Mouse (Mus musculus) liver, embryonic 15.5 days (tissue): Measurements from ENCODE around the gene Rex1bd. TPM values are rescaled to one million over a fixed set of nuclear protein-coding genes. Genes with fewer than 3 reads are reported as not detected.

Experiments
- ATAC-seq: fragments of 200-750 bp; cut with Nextera tagmentation; 2 replicates; pipeline ENCODE4 v1.8.0; 2017; ENCODE audit warnings: moderate number of reproducible peaks, mild to moderate bottlenecking, moderate library complexity; ENCODE audit not compliant: insufficient read depth
- H3K27ac ChIP-seq: fragments of 300-500 bp; sonication (generic); replicated peaks from 2 replicates; pipeline ENCODE4 v1.5.1; 2015; ENCODE audit warnings: mild to moderate bottlenecking, inconsistent platforms
- H3K27me3 ChIP-seq: fragments of 300-500 bp; sonication (generic); 2 replicates; pipeline ENCODE4 v1.6.1; 2015; ENCODE audit warnings: mild to moderate bottlenecking, inconsistent platforms
- H3K36me3 ChIP-seq: fragments of 300-500 bp; sonication (generic); replicated peaks from 2 replicates; pipeline ENCODE4 v1.6.1; 2015; ENCODE audit warnings: moderate library complexity, mild to moderate bottlenecking, inconsistent platforms
- H3K4me1 ChIP-seq: fragments of 300-500 bp; sonication (generic); replicated peaks from 2 replicates; pipeline ENCODE4 v1.6.1; 2015; ENCODE audit warnings: inconsistent platforms
- H3K4me2 ChIP-seq: fragments of 300-500 bp; sonication (generic); 2 replicates; pipeline ENCODE4 v1.6.1; 2015; ENCODE audit warnings: moderate library complexity, mild to moderate bottlenecking, inconsistent platforms
- H3K4me3 ChIP-seq: fragments of 300-500 bp; sonication (generic); replicated peaks from 2 replicates; pipeline ENCODE4 v1.5.1; 2015; ENCODE audit warnings: mild to moderate bottlenecking, inconsistent platforms
- H3K9ac ChIP-seq: fragments of 300-500 bp; sonication (generic); 2 replicates; pipeline ENCODE4 v1.6.1; 2015; ENCODE audit warnings: moderate library complexity, mild to moderate bottlenecking, inconsistent platforms
- H3K9me3 ChIP-seq: fragments of 300-500 bp; sonication (generic); replicated peaks from 2 replicates; pipeline ENCODE4 v1.6.1; 2016; ENCODE audit warnings: inconsistent platforms
- WGBS: fragments of 180-500 bp; shearing (Covaris S2); methylation state at CpG from one replicate; pipeline ENCODE4 v1.1.7; 2015; ENCODE audit warnings: mixed read lengths; ENCODE audit not compliant: insufficient replicate concordance; 5-methylcytosine and 5-hydroxymethylcytosine counted together
- polyA plus RNA-seq: library from polyadenylated mRNA; unstranded; fragments of >200 nt; fragmentation: Nextera tagmentation; extraction: Ambion mirVana; gene quantifications from 2 replicates; pipeline ENCODE4 v1.2.1, GENCODE M21; 2015

Gene Rex1bd
- polyA plus RNA-seq, 1 experiment from 2014 or later: 60.5 TPM

- no peak overlapping the region for H3K27ac ChIP-seq
- no peaks in the 10 kb centered on the region for H3K9me3 ChIP-seq
- 3% methylated on average over 14 of the region's 14 CpGs for WGBS
- peaks cover 30% of the 10 kb centered on the region for H3K4me1 ChIP-seq
- peaks cover 100% of the 10 kb centered on the region for H3K27me3 ChIP-seq
- no peak for ATAC-seq
- H3K9ac ChIP-seq: no peak overlapping the region
- H3K36me3 ChIP-seq: no peaks in the 10 kb centered on the region
- peak overlapping the region; percentile 54 for H3K4me2 ChIP-seq
- H3K4me3 ChIP-seq: peak overlapping the region; percentile 25
Observed at GRCm38 (mm10) chr8:70488931-70489470, 17.6 kb downstream of the Rex1bd start.

- H3K9me3 ChIP-seq: no peaks in the 10 kb centered on the region
- peaks cover 100% of the 10 kb centered on the region for H3K27me3 ChIP-seq
- ATAC-seq: no peak
- H3K9ac ChIP-seq: no peak overlapping the region
- peaks cover 26% of the 10 kb centered on the region for H3K4me1 ChIP-seq
- peak overlapping the region; percentile 22 for H3K4me3 ChIP-seq
- H3K27ac ChIP-seq: no peak overlapping the region
- 3% methylated on average over 55 of the region's 55 CpGs for WGBS
- no peaks in the 10 kb centered on the region for H3K36me3 ChIP-seq
- H3K4me2 ChIP-seq: peak overlapping the region; percentile 54
Observed at GRCm38 (mm10) chr8:70487993-70488796, 18.4 kb downstream of the Rex1bd start.

GRCm38 (mm10) chr8:70486941-70487520 lies 19.5 kb downstream of the Rex1bd start, which contains the start of gene Tmem59l:
Tmem59l (minus strand) TSS chr8:70487358.
- Histone ChIP-seq H3K4me3 (peak within 1 kb of the TSS; percentile 22), H3K4me2 (peak within 1 kb of the TSS; percentile 54), H3K27ac (no peak within 1 kb of the TSS), H3K9ac (no peak within 1 kb of the TSS), H3K27me3 (peaks cover 100% of the 10 kb centered on the region), H3K9me3 (no peaks in the 10 kb centered on the region), H3K36me3 (no peaks in the 10 kb centered on the region), H3K4me1 (peaks cover 19% of the 10 kb centered on the region)
- 16% methylated on average over 33 of the region's 33 CpGs for WGBS
- ATAC-seq: no peak

- no peaks in the 10 kb centered on the region for H3K9me3 ChIP-seq
- H3K4me2 ChIP-seq: no peak overlapping the region
- H3K27me3 ChIP-seq: peaks cover 100% of the 10 kb centered on the region
- no peak overlapping the region for H3K9ac ChIP-seq
- H3K4me3 ChIP-seq: no peak overlapping the region
- H3K4me1 ChIP-seq: peaks cover 19% of the 10 kb centered on the region
- no peak for ATAC-seq
- H3K27ac ChIP-seq: no peak overlapping the region
- WGBS: 39% methylated on average over 7 of the region's 7 CpGs
- no peaks in the 10 kb centered on the region for H3K36me3 ChIP-seq
Observed at GRCm38 (mm10) chr8:70486191-70486681, 20.3 kb downstream of the Rex1bd start.

GRCm38 (mm10) chr8:70482943-70483342 lies 23.6 kb downstream of the Rex1bd start:
- Histone ChIP-seq H3K27ac (no peak overlapping the region), H3K9ac (no peak overlapping the region), H3K9me3 (no peaks in the 10 kb centered on the region), H3K4me1 (peaks cover 4% of the 10 kb centered on the region), H3K36me3 (no peaks in the 10 kb centered on the region), H3K4me3 (no peak overlapping the region), H3K4me2 (no peak overlapping the region), H3K27me3 (peaks cover 98% of the 10 kb centered on the region)
- ATAC-seq: no peak
- WGBS: 46% methylated on average over 2 of the region's 2 CpGs

- WGBS: 46% methylated on average over 3 of the region's 3 CpGs
- Histone ChIP-seq H3K27ac (no peak overlapping the region), H3K4me3 (no peak overlapping the region), H3K4me1 (peaks cover 14% of the 10 kb centered on the region), H3K9me3 (no peaks in the 10 kb centered on the region), H3K27me3 (peaks cover 89% of the 10 kb centered on the region), H3K4me2 (no peak overlapping the region), H3K9ac (no peak overlapping the region), H3K36me3 (no peaks in the 10 kb centered on the region)
- no peak for ATAC-seq
Observed at GRCm38 (mm10) chr8:70481908-70482307, 24.6 kb downstream of the Rex1bd start.

GRCm38 (mm10) chr8:70477269-70477982 lies 29.1 kb downstream of the Rex1bd start:
- Histone ChIP-seq H3K27me3 (peaks cover 44% of the 10 kb centered on the region), H3K27ac (peak overlapping the region; percentile 69), H3K4me2 (peak overlapping the region; percentile 78), H3K4me3 (peak overlapping the region; percentile 73), H3K9ac (peak overlapping the region; percentile 13; the same call in 1 of the 2 replicates), H3K9me3 (no peaks in the 10 kb centered on the region), H3K36me3 (no peaks in the 10 kb centered on the region), H3K4me1 (peaks cover 33% of the 10 kb centered on the region)
- WGBS: 2% methylated on average over 21 of the region's 21 CpGs
- ATAC-seq: peak; percentile 26

GRCm38 (mm10) chr8:70476333-70477268 lies 30.0 kb downstream of the Rex1bd start, which contains the start of gene Klhl26:
Klhl26 (minus strand) TSS chr8:70476968.
- Histone ChIP-seq H3K27ac (peak within 1 kb of the TSS; percentile 82), H3K4me1 (peaks cover 33% of the 10 kb centered on the region), H3K36me3 (no peaks in the 10 kb centered on the region), H3K9ac (peak within 1 kb of the TSS; percentile 86), H3K27me3 (peaks cover 35% of the 10 kb centered on the region), H3K4me3 (peak within 1 kb of the TSS; percentile 73), H3K4me2 (peak within 1 kb of the TSS; percentile 78), H3K9me3 (no peaks in the 10 kb centered on the region)
- under 1% methylated on average over 53 of the region's 53 CpGs for WGBS
- peak; percentile 86 for ATAC-seq

- H3K4me3 ChIP-seq: no peak overlapping the region
- H3K27me3 ChIP-seq: no peaks in the 10 kb centered on the region
- H3K4me1 ChIP-seq: peaks cover 54% of the 10 kb centered on the region
- no peaks in the 10 kb centered on the region for H3K9me3 ChIP-seq
- H3K27ac ChIP-seq: no peak overlapping the region
- WGBS: 97% methylated on average over 7 of the region's 7 CpGs
- no peak overlapping the region for H3K9ac ChIP-seq
- ATAC-seq: no peak
- H3K36me3 ChIP-seq: no peaks in the 10 kb centered on the region; the same call in 1 of the 2 replicates
- H3K4me2 ChIP-seq: no peak overlapping the region
Observed at GRCm38 (mm10) chr8:70471856-70472255, 34.7 kb downstream of the Rex1bd start.

GRCm38 (mm10) chr8:70469938-70470337 lies 36.6 kb downstream of the Rex1bd start:
- no peaks in the 10 kb centered on the region; the same call in 1 of the 2 replicates for H3K36me3 ChIP-seq
- H3K9me3 ChIP-seq: no peaks in the 10 kb centered on the region
- H3K4me3 ChIP-seq: no peak overlapping the region
- H3K9ac ChIP-seq: no peak overlapping the region
- peak overlapping the region; percentile 67 for H3K27ac ChIP-seq
- H3K4me2 ChIP-seq: no peak overlapping the region
- H3K27me3 ChIP-seq: no peaks in the 10 kb centered on the region
- ATAC-seq: no peak
- WGBS: 48% methylated on average over 2 of the region's 2 CpGs
- peaks cover 46% of the 10 kb centered on the region for H3K4me1 ChIP-seq
